Mouse (Mus musculus): Measurements from ENCODE around the gene Sgms1.
A peak's percentile ranks its signal among the peaks of the same experiment; 100 is the strongest.
"Not testable (repeated sequence)": the region's sequence is repeated elsewhere in the genome, so short reads cannot be mapped to it uniquely, and the experiment has no call there.

The Sgms1 gene

GRCm38 (mm10) chr19:32381511-32381961 lies 8.0 kb downstream of the Sgms1 start:
- peak in 1 of 2 experiments; percentile 29 for DNase-seq

GRCm38 (mm10) chr19:32380748-32381147 lies 8.8 kb downstream of the Sgms1 start:
- DNase-seq = no peak

DNA sequence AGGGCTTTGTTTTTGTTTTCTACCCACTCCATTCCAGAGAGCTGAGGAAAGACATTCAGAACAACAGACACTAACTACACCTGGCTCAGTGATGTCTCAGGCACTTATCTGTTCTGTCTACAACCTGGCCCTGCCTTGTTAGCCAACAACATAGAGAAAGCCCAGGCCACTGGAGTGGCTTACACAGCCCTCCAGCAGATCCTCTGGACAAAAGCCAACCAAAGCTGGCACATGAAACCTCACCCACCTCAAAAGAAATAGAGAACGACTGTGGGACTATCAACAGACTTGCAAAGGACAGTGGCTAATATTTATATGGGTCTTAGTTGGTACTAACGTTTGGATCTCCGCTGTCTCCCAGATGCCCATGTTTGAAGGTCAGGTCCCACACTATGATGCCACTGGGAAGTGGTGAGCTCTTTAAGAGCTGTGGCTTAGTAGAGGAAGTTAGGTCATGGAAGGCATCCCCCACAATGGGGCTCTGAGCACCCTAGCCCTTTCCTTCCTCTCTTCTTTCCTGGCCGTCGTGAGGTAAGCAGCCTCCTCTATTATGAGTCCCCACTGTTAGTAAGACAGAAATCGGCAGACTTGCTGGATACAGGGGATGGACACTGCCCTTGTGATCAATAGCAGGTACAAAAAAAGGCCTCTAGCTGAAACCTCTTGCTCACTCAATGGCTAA lies 10.1 kb downstream of the Sgms1 start:
- no peak for DNase-seq

DNA sequence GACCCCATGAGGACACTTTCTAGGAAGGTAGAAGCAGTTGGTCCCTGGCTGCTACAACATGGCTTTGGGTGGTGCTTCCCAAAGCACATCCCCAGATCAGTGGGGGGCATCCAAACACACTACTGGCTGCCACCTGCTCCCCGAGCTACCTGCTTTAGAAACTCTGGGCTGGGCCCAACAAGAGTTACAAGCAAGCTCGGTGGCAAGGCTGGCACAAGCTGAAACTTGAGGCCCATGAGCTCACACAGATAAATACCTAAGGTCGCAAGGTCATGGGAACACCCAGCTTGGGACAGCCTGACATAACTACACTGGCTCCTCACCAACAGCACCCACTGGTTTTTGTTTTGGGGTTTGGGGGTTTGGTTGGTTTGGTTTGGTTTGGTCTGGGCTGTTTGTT lies 10.9 kb downstream of the Sgms1 start:
- DNase-seq = no peak

- DNase-seq = peak in 1 of 2 experiments; percentile 49
These were observed 11.7 kb downstream of the Sgms1 start for GRCm38 (mm10) chr19:32377701-32378325.

DNA sequence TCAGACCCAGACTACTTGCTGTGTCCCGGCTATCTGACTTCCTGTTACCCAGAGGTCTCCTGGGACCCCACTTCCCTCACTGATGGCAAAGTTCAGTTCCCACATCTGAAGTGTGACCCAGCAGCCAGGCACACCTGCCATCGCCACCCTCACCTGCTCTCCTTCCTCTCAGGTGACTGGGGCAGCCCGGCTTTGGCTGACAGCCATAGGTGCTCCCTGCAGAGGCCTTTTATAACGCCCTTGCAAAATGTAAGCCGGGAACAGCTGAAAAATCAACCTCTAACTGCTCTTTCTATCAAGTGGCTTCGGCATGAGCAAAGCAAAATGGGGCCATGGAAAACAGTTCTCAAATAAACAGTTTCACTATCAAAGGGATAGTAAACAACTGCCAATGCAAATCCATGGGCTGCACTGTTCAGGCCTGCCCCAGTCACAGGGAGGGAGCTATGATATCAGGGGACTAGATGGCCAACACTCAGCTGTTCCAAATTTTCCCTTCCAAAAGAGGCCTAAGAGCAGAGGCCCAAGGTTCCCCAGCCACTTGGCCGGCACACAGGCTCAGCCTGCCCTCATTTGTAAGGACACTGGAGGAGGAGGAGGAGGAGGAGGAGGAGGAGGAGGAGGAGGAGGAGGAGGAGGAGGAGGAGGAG lies 12.5 kb downstream of the Sgms1 start:
- peak in 1 of 2 experiments; percentile 46 for DNase-seq

DNA sequence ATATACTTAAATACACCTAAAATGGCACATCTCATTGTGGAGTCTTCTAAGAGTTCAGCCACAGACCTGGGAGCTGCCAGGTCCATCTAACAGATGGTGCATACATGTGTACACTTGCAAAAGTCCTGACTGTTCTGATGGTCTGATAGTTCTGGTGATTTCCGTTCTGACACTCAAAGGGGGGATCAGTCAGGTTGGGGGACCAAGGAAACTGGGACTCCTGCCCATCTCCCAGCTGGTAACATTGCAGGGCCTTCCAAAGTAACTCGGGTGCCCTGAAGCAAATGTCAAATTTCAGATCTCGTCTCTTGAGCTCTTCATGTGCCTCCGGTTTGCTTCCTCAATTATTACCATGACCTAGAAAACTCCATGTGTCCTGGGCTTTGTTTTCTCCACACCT lies 13.5 kb downstream of the Sgms1 start:
- DNase-seq = no peak

DNA sequence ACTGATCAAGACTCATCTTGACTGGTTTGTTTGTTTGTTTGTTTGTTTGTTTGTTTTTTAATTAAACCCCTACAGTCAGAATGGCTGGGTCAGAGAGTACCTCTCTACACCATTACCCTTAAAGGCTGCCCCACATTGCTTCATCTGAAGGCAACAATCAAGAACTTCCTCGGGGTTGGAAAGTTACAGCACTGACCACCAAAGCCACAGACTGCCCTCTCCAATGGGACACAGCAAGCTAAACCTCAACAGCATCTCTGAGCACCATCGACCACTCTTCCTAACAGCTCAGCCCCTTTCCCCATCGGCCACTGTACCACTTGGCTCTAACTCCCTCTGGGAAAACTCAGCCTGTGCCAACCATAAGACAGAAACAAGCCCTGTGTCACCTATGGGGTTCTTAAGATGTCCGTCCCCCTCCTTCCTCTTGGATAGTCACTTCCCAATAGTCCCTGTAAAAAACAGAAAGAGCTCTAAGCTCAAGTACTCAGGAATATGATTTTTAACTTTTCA lies 14.0 kb downstream of the Sgms1 start:
- DNase-seq = no peak

- no peak for DNase-seq
These were observed 14.8 kb downstream of the Sgms1 start for GRCm38 (mm10) chr19:32374751-32375150.

- no peak for DNase-seq
These were observed 15.5 kb downstream of the Sgms1 start for GRCm38 (mm10) chr19:32373865-32374655.

GRCm38 (mm10) chr19:32372373-32372772 lies 17.1 kb downstream of the Sgms1 start:
- peak in 1 of 2 experiments; percentile 36 for DNase-seq

GRCm38 (mm10) chr19:32367333-32367732 lies 22.2 kb downstream of the Sgms1 start:
- no peak for DNase-seq

- no peak for DNase-seq
These were observed 23.1 kb downstream of the Sgms1 start for GRCm38 (mm10) chr19:32366406-32366805.

GRCm38 (mm10) chr19:32365111-32365510 lies 24.4 kb downstream of the Sgms1 start:
- DNase-seq = no peak

GRCm38 (mm10) chr19:32363587-32363986 lies 25.9 kb downstream of the Sgms1 start:
- no peak for DNase-seq

DNA sequence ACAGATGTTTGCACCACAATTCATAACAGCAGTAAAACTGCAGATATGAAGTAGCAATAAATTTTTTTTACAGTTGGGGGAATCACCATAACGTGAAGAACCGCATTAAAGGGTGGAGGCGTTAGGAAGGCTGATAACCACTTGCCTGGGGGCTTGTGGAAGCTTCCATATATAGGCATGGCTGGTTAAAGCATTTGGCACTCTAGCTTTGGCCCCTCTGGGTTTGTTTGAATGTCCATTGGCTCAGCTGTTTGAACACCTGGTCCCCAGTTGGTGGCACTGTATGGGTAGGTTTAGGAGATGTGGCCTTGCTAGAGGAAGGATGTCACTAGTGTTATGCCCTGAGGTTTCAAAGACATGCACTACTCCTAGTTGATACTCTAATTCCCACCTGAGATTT lies 27.0 kb downstream of the Sgms1 start:
- DNase-seq = no peak

DNA sequence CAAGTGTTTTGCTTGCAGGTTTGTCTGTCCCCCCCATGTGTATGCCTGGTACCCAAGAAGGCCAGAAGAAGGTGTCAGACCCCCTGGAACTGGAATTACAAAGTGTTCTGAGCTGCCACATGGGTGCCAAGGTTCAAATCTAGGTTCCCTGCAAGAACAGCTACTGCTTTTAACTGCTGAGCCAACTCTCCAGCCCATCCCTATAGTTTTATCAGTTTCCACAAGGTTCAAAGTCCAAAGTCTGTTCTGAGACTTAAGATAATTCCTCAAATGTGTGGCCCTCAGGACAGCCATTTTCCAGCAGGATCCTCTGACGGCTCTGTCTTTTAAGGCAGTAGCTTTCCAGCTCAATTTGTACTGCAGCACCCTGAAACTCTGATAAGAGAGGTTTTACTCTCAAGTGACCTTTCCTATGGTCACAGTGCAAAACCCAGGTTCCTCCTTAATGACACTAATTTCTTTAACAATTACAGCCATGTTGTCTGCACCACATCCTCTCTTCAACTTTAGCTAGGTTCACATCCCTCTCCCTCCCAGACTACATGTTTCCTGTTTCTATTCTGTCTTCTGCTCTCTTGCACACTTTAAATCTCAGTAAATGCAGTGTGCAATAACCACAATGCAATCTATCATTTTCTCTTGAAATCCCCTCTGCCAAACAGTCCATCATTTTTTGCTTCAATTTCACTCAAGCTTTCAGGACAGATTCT lies 28.4 kb downstream of the Sgms1 start:
- DNase-seq = no peak

- DNase-seq = no peak
These were observed 29.0 kb downstream of the Sgms1 start for GRCm38 (mm10) chr19:32360546-32360945.

- DNase-seq = no peak
These were observed 30.6 kb downstream of the Sgms1 start for GRCm38 (mm10) chr19:32358699-32359517.

DNA sequence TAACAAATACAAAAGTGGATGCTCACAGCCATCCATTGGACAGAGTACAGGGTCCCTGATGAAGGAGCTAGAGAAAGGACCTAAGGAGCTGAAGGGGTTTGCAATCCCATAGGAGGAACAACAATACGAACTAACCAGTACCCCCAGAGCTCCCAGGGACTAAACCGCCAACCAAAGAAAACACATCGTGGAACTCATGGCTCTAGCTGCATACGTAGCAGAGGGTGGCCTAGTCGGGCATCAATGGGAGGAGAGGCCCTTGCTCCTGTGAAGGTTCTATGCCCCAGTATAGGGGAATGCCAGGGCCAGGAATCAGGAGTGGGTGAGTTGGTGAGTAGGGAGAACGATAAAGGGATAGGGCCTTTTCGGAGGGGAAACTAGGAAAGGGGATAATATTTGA lies 31.5 kb downstream of the Sgms1 start:
- not testable (repeated sequence) for DNase-seq

DNA sequence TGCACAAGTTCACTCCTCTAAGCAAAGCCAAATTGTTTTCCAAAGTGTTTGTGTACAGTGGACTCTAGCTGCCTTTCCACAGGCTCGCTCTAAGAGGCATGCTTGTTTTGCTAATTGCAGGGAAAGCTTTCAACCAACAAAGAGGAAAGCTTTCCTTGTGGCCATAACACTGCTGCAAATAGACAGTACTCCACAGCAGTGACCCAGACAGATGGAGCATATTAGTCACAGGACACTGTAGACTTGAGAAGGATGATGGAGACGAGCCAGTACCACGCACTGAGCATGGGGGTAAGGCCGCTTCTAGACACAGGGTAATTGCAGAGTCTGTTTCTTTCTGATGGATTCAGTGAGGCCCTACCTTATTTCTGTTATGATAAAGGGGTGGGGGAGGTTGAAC lies 33.3 kb downstream of the Sgms1 start:
- peak; percentile 63 to 81 for DNase-seq

All from cerebellum, postnatal 25 days (tissue).